Mouse (Mus musculus) lung, adult 2 months (tissue): Measurements from ENCODE around the gene Ada.

Source experiments
- CTCF ChIP-seq: fragments of 200-500 bp; IDR thresholded peaks from 2 replicates; pipeline ENCODE4 v1.5.1; 2011; ENCODE audit warnings: mild to moderate bottlenecking, low read length, control low read depth; ENCODE audit not compliant: insufficient read depth
- POLR2A ChIP-seq: fragments of 200-500 bp; IDR thresholded peaks from 2 replicates; pipeline ENCODE4 v1.6.1; 2011; ENCODE audit warnings: low read depth, mild to moderate bottlenecking, control low read depth, low read length, borderline replicate concordance; ENCODE audit errors: extremely low read depth

DNA sequence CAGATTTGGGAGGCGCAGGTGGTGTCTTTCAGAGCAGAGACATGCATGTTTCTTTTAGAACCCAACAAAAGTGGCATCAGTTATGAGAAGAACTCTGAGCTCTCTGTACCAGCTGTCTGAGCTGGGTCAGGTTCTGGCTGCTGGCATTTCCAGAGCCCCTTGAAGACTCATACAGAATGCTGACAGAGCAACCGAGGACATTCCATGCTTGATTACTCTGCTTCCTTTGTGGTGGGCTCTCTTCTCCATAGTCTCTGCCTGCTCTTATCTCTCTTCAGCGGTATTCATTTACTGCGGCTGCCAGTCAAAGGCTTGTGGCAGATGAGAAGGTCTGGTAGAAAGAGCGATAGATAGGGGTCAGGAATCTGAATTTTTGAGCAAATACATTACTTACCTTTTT lies 63.8 kb downstream of the Ada start:
- TF ChIP-seq CTCF, result no peak
- TF ChIP-seq POLR2A, result no peak
